ENCODE assay signal across 21 mouse cellular contexts in genomic region chr9:15206631-15207030, GRCm38 (mm10). TPM values are rescaled to one million over a fixed set of nuclear protein-coding genes. Genes with fewer than 3 reads are reported as not detected.
A peak's percentile ranks its signal among the peaks of the same experiment; 100 is the strongest.
DNase-seq lines count a peak whose midpoint lies in the region; ATAC-seq and TF ChIP-seq lines count a peak whose summit lies in the region.
"Had no signal": no experiment of that assay in that cellular context is flagged by ENCODE, and none has a peak within 500 bp of the region (broad histone marks: within the 10 kb centered on the region; RNA-seq: fewer than 3 reads in every experiment).

No protein-coding gene starts in this region.

- no peak for ATAC-seq in kidney, embryonic 16.5 days (ENCODE audit: low FRiP score, low TSS enrichment)
- peak; percentile 29; the same call in 1 of the 2 replicates for ATAC-seq in kidney, postnatal 0 days (replicated peaks; ENCODE audit: low FRiP score, low read depth)
- ATAC-seq in activated CD4-positive, CD25-positive, alpha-beta regulatory T cell, adult 4 months: no peak
- ATAC-seq: forebrain, embryonic 13.5 days; forebrain, embryonic 16.5 days had no signal

- H3K9ac ChIP-seq in kidney, embryonic 16.5 days (replicated peaks; ENCODE audit: low read length): no peak overlapping the region
- no peak overlapping the region for H3K9ac ChIP-seq in kidney, postnatal 0 days (ENCODE audit: low read depth, low read length)
- H3K9ac ChIP-seq: forebrain, embryonic 13.5 days; hindbrain, embryonic 13.5 days had no signal

- DNase-seq in kidney, adult 18-20 months: peak; percentile 15
- DNase-seq in kidney, adult 9 months: peak; percentile 34
- DNase-seq in kidney, postnatal 4 days: no peak
- DNase-seq in kidney, postnatal 0 days (ENCODE audit: low spot score): no peak
- DNase-seq in kidney, postnatal 14 days: peak; percentile 17
- no peak for DNase-seq in thymus, postnatal 36 days
- DNase-seq: adrenal gland, postnatal 10 days; adrenal gland, postnatal 36 days; cerebellum, adult 18-20 months; cerebellum, adult 9-10 months; cerebellum, postnatal 14 days; gastrocnemius, postnatal 10 days; gastrocnemius, postnatal 36 days had no signal

- WGBS in kidney, embryonic 16.5 days: 76% methylated on average over 4 of the region's 4 CpGs
- 78% methylated on average over 4 of the region's 4 CpGs for WGBS in kidney, postnatal 0 days

- no peak overlapping the region for H3K27ac ChIP-seq in kidney, embryonic 16.5 days (ENCODE audit: low read length)
- no peak overlapping the region for H3K27ac ChIP-seq in kidney, postnatal 0 days
- H3K27ac ChIP-seq: forebrain, embryonic 10.5 days; forebrain, embryonic 13.5 days; hindbrain, embryonic 10.5 days; hindbrain, embryonic 13.5 days had no signal

- no peak overlapping the region for H3K4me2 ChIP-seq in kidney, embryonic 16.5 days (replicated peaks; ENCODE audit: low read depth, low read length)
- no peak overlapping the region for H3K4me2 ChIP-seq in kidney, postnatal 0 days (ENCODE audit: low read length)
- H3K4me2 ChIP-seq: forebrain, embryonic 13.5 days; heart, embryonic 11.5 days; hindbrain, embryonic 13.5 days had no signal

- no peak overlapping the region for H3K4me3 ChIP-seq in kidney, embryonic 16.5 days (ENCODE audit: low read length)
- H3K4me3 ChIP-seq in kidney, postnatal 0 days (replicated peaks; ENCODE audit: low read depth, low read length): no peak overlapping the region
- H3K4me3 ChIP-seq: forebrain, embryonic 10.5 days; forebrain, embryonic 13.5 days; hindbrain, embryonic 10.5 days; hindbrain, embryonic 13.5 days had no signal

- no peaks in the 10 kb centered on the region for H3K9me3 ChIP-seq in kidney, embryonic 16.5 days (ENCODE audit: low read length)
- H3K9me3 ChIP-seq in kidney, postnatal 0 days (replicated peaks; ENCODE audit: low read length): no peaks in the 10 kb centered on the region
- H3K9me3 ChIP-seq: forebrain, embryonic 10.5 days; forebrain, embryonic 13.5 days; hindbrain, embryonic 10.5 days; hindbrain, embryonic 13.5 days had no signal

- H3K27me3 ChIP-seq in kidney, embryonic 16.5 days (ENCODE audit: insufficient read depth, low read length): no peaks in the 10 kb centered on the region
- no peaks in the 10 kb centered on the region for H3K27me3 ChIP-seq in kidney, postnatal 0 days (ENCODE audit: insufficient read depth, low read length)
- H3K27me3 ChIP-seq: forebrain, embryonic 13.5 days; hindbrain, embryonic 13.5 days had no signal

- H3K36me3 ChIP-seq in kidney, embryonic 16.5 days (ENCODE audit: insufficient read depth, low read length): no peaks in the 10 kb centered on the region
- H3K36me3 ChIP-seq in kidney, postnatal 0 days (ENCODE audit: insufficient read depth, low read length): no peaks in the 10 kb centered on the region
- H3K36me3 ChIP-seq: forebrain, embryonic 10.5 days; hindbrain, embryonic 10.5 days; hindbrain, embryonic 13.5 days had no signal

- TF ChIP-seq CTCF in kidney, postnatal 0 days (IDR thresholded peaks at IDR 0.05; ENCODE audit: low read depth): no peak

- no peaks in the 10 kb centered on the region for H3K4me1 ChIP-seq in kidney, embryonic 16.5 days (ENCODE audit: insufficient read depth, low read length)
- H3K4me1 ChIP-seq in kidney, postnatal 0 days (replicated peaks; ENCODE audit: insufficient read depth, low read length): no peaks in the 10 kb centered on the region
- H3K4me1 ChIP-seq: forebrain, embryonic 10.5 days; forebrain, embryonic 13.5 days; hindbrain, embryonic 10.5 days; hindbrain, embryonic 13.5 days had no signal

RNA-seq across cellular contexts. Expression of gene Vstm5, which starts 32.2 kb away (rescaled TPM):
- 7.9 and 8.7 TPM in 2 replicates for polyA plus RNA-seq in kidney, embryonic 16.5 days (2015; fragmentation: Nextera tagmentation; extraction: Ambion mirVana)
- 9.4 and 10.5 TPM in 2 replicates for polyA plus RNA-seq in kidney, postnatal 0 days (2015; fragmentation: Nextera tagmentation; extraction: Ambion mirVana)
- not detected for polyA plus RNA-seq in activated CD4-positive, CD25-positive, alpha-beta regulatory T cell, adult 4 months (2017; shearing (Covaris generic))

Comparison
In these comparisons a context has a peak if more than half of its experiments do, and no peak if none do; other contexts are left out.
1. DNase-seq: peak in kidney, adult 18-20 months (single experiment), kidney, adult 9 months (single experiment) and kidney, postnatal 14 days (single experiment); none in kidney, postnatal 4 days (0 of 2), kidney, postnatal 0 days (single experiment) and thymus, postnatal 36 days (0 of 2).